Mouse (Mus musculus) limb, embryonic 10.5 days (tissue): ENCODE data around the gene Klhl10. TPM values are rescaled to one million over a fixed set of nuclear protein-coding genes. Genes with fewer than 3 reads are reported as not detected.
A peak's percentile ranks its signal among the peaks of the same experiment; 100 is the strongest.

Experiments
- DNase-seq: peaks from one replicate; pipeline ENCODE4 v3.0.0-alpha.2; 2017; ENCODE audit warnings: low spot score
- H3K27ac ChIP-seq: fragments of 300-500 bp; sonication (generic); 2 replicates; pipeline ENCODE4 v1.5.1; 2016; ENCODE audit warnings: mild to moderate bottlenecking
- H3K27me3 ChIP-seq: fragments of 300-500 bp; sonication (generic); 2 replicates; pipeline ENCODE4 v1.6.1; 2016; ENCODE audit warnings: low read depth, mild to moderate bottlenecking; ENCODE audit not compliant: poor library complexity, severe bottlenecking
- H3K36me3 ChIP-seq: fragments of 300-500 bp; sonication (generic); 2 replicates; pipeline ENCODE4 v1.6.1; 2016; ENCODE audit warnings: mild to moderate bottlenecking, moderate library complexity
- H3K4me1 ChIP-seq: fragments of 300-500 bp; sonication (generic); 2 replicates; pipeline ENCODE4 v1.6.1; 2016
- H3K4me3 ChIP-seq: fragments of 300-500 bp; sonication (generic); 2 replicates; pipeline ENCODE4 v1.5.1; 2016; ENCODE audit warnings: mild to moderate bottlenecking, moderate library complexity
- H3K9me3 ChIP-seq: fragments of 300-500 bp; sonication (generic); replicated peaks from 2 replicates; pipeline ENCODE4 v1.6.1; 2016; ENCODE audit warnings: mild to moderate bottlenecking
- WGBS: fragments of 180-500 bp; shearing (Covaris S2); methylation state at CpG from one replicate; pipeline ENCODE4 v1.1.7; 2016; 5-methylcytosine and 5-hydroxymethylcytosine counted together
- polyA plus RNA-seq: library from polyadenylated mRNA; unstranded; fragments of >200 nt; fragmentation: Nextera tagmentation; extraction: Ambion mirVana; gene quantifications from 2 replicates; pipeline ENCODE4 v1.2.1, GENCODE M21; 2016

Klhl10 gene
- polyA plus RNA-seq, 1 experiment from 2014 or later, result 0.69 TPM

DNA sequence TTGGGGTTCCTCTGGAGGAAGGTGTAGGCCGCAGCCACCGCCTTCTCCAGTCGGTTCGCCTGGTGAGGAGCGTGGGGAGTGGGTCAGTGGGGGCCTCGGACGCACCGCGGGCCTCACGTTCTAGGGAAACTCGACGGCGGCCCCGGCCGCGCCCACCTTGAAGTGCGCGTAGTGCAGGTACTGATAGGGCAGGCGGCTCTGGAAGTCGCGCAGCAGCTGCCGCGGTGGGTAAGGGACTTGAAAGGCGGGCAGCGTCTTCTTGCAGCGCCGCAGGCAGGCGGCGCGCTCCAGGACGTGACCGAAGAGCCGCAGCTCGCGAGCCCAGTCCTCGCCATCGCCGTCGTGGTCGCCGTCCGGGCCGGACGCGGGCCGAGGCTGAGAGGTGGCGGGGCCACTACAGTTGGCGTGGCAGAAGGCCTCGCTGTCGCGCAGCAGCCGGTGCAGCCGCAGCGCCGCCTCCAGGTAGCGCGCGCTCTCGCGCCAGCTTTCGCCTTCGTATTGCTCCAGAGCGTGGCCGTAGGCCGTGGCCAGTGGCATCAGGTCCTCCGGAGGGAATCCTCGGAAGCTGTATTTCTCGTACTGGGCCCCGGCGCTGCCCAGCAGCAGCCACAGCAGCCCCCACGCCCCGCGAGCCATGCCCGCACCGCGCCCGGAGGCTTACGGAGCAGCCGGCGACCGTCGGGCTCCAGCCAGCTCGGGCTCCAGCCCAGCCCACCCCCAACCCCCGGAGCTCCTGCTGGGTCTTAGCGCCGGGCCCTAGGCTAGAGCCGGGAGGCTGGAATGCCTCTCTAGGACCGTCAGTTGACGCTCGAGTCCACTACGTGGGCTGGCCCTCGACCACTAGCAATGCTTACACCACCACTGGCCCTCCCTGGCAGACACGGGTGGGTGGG lies 27.4 kb upstream of the Klhl10 start, which contains the start of gene P3h4:
Gene P3h4, minus strand, starts transcription at position 816 of the 893 bp plus-strand sequence.
- peak; percentile 95 for DNase-seq
- Histone ChIP-seq H3K27me3 (no peaks in the 10 kb centered on the region; the same call in 1 of the 2 replicates), H3K36me3 (peaks cover 39% of the 10 kb centered on the region), H3K4me3 (peak within 1 kb of the TSS; percentile 84), H3K4me1 (peaks cover 65% of the 10 kb centered on the region), H3K27ac (peak within 1 kb of the TSS; percentile 96), H3K9me3 (no peaks in the 10 kb centered on the region)
- 1% methylated on average over 92 of the region's 93 CpGs for WGBS

GRCm38 (mm10) chr11:100414914-100415822 lies 26.5 kb upstream of the Klhl10 start, which contains the start of gene Fkbp10:
Fkbp10 (plus strand) TSS chr11:100415697.
- Histone ChIP-seq H3K4me1 (peaks cover 65% of the 10 kb centered on the region), H3K4me3 (peak within 1 kb of the TSS; percentile 84), H3K36me3 (peaks cover 37% of the 10 kb centered on the region), H3K27ac (peak within 1 kb of the TSS; percentile 96), H3K27me3 (no peaks in the 10 kb centered on the region; the same call in 1 of the 2 replicates), H3K9me3 (no peaks in the 10 kb centered on the region)
- WGBS, result 0% methylated on average over 31 of the region's 31 CpGs
- DNase-seq, result peak; percentile 84

- Histone ChIP-seq H3K27ac (no peak overlapping the region), H3K36me3 (peaks cover 76% of the 10 kb centered on the region), H3K4me3 (no peak overlapping the region), H3K9me3 (no peaks in the 10 kb centered on the region), H3K4me1 (peaks cover 12% of the 10 kb centered on the region), H3K27me3 (no peaks in the 10 kb centered on the region)
- no peak for DNase-seq
- 83% methylated on average over 8 of the region's 8 CpGs for WGBS
Observed at GRCm38 (mm10) chr11:100421537-100421936, 20.2 kb upstream of the Klhl10 start.

DNA sequence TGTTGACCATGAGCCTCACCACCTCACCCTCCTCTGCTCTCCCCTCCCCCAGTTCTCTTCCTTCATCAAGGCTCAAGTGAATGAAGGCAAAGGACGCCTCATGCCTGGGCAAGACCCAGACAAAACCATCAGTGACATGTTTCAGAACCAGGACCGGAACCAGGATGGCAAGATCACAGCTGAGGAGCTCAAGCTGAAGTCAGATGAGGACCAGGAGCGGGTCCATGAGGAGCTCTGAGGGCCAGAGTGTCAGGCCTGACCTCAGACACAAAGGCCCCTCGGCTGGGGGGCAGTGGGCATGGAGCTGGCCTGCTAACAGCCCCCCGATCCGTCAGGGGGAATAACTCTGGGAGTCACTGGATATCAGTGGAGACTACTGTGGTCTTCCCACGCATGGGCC lies 17.9 kb upstream of the Klhl10 start:
- H3K36me3 ChIP-seq, result peaks cover 84% of the 10 kb centered on the region
- no peak for DNase-seq
- 0 out of 2 replicates have a peak, but pooled peaks cover 3% of the 10 kb centered on the region for H3K4me1 ChIP-seq
- H3K9me3 ChIP-seq, result no peaks in the 10 kb centered on the region
- no peaks in the 10 kb centered on the region for H3K27me3 ChIP-seq
- no peak overlapping the region for H3K27ac ChIP-seq
- 91% methylated on average over 7 of the region's 7 CpGs for WGBS
- H3K4me3 ChIP-seq, result no peak overlapping the region

GRCm38 (mm10) chr11:100425851-100426250 lies 15.9 kb upstream of the Klhl10 start:
- DNase-seq, result no peak
- no peak overlapping the region for H3K4me3 ChIP-seq
- peaks cover 88% of the 10 kb centered on the region for H3K36me3 ChIP-seq
- 30% methylated on average over 7 of the region's 7 CpGs for WGBS
- H3K9me3 ChIP-seq, result no peaks in the 10 kb centered on the region
- 0 out of 2 replicates have a peak, but pooled peaks cover 1% of the 10 kb centered on the region for H3K4me1 ChIP-seq
- H3K27me3 ChIP-seq, result no peaks in the 10 kb centered on the region
- H3K27ac ChIP-seq, result no peak overlapping the region

DNA sequence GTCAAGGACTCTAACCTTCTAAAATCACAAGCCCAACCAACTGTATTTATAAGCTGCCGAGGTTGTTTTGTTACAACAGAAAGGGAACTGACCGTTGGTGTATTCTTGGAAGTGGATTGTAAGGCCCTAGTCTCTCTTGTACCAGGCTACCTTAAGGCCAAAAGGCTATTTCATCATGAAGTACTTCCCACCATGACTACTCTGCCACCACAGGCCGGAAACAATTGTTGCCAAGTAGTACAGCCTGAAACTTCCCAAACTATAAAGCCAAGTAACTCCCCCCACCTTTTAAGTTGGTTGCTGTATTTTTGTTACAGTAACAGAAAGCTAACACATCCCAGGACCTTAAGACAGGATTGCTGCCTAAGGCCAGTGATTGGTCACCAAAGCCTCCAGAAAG lies 14.9 kb upstream of the Klhl10 start:
- no peak for DNase-seq
- H3K27me3 ChIP-seq, result no peaks in the 10 kb centered on the region
- H3K36me3 ChIP-seq, result peaks cover 88% of the 10 kb centered on the region
- H3K9me3 ChIP-seq, result no peaks in the 10 kb centered on the region
- no peaks in the 10 kb centered on the region for H3K4me1 ChIP-seq
- WGBS, result 93% methylated on average over 3 of the region's 3 CpGs
- no peak overlapping the region for H3K4me3 ChIP-seq
- H3K27ac ChIP-seq, result no peak overlapping the region

- Histone ChIP-seq H3K4me3 (no peak overlapping the region), H3K36me3 (peaks cover 86% of the 10 kb centered on the region), H3K9me3 (no peaks in the 10 kb centered on the region), H3K4me1 (no peaks in the 10 kb centered on the region), H3K27me3 (no peaks in the 10 kb centered on the region), H3K27ac (no peak overlapping the region)
- DNase-seq, result no peak
- 87% methylated on average over 9 of the region's 9 CpGs for WGBS
Observed at GRCm38 (mm10) chr11:100428612-100429199, 13.0 kb upstream of the Klhl10 start.

GRCm38 (mm10) chr11:100430052-100430451 lies 11.7 kb upstream of the Klhl10 start:
- WGBS, result 95% methylated on average over 7 of the region's 7 CpGs

GRCm38 (mm10) chr11:100432002-100432401 lies 9.7 kb upstream of the Klhl10 start:
- DNase-seq, result no peak
- no peak overlapping the region for H3K27ac ChIP-seq
- peaks cover 90% of the 10 kb centered on the region for H3K36me3 ChIP-seq
- WGBS, result 91% methylated on average over 5 of the region's 5 CpGs
- no peaks in the 10 kb centered on the region for H3K9me3 ChIP-seq
- H3K4me3 ChIP-seq, result no peak overlapping the region
- H3K27me3 ChIP-seq, result no peaks in the 10 kb centered on the region
- H3K4me1 ChIP-seq, result no peaks in the 10 kb centered on the region

More at GRCm38 (mm10) chr11:100430052-100430451, 11.7 kb upstream of the Klhl10 start:
- DNase-seq, result no peak
- no peak overlapping the region for H3K4me3 ChIP-seq
- peaks cover 84% of the 10 kb centered on the region for H3K36me3 ChIP-seq
- no peak overlapping the region for H3K27ac ChIP-seq
- no peaks in the 10 kb centered on the region for H3K27me3 ChIP-seq
- no peaks in the 10 kb centered on the region for H3K4me1 ChIP-seq
- no peaks in the 10 kb centered on the region for H3K9me3 ChIP-seq

DNA sequence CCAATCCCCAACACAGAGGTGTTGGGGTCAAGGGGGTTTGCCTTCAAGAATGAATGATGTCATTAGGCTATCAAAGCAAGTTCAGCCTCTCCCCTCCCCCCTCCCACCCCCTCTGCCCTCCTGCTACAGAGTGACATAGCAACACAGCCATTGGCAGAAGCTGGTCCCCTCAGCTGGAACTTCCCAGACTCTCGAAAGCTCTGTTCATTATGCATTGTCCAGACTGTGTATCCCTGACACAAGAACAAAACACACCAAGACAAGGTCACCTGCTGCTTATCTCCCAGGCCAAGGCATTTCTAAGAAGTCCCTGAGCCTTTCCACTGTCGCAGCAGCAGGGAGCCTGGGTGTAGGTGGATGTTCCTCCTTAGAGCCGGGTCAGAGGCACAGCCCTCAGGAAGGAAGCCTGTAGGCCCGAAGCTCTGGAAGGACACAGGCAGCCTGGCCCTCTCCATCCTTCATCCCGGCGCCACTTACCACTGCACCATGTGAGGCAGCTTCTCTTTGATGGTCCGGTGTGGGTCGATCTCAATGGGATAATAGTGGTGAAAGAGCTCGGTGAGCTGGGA lies 6.0 kb upstream of the Klhl10 start:
- H3K27me3 ChIP-seq, result no peaks in the 10 kb centered on the region
- H3K36me3 ChIP-seq, result peaks cover 86% of the 10 kb centered on the region
- peaks cover 12% of the 10 kb centered on the region for H3K4me1 ChIP-seq
- DNase-seq, result no peak
- H3K27ac ChIP-seq, result no peak overlapping the region
- no peak overlapping the region for H3K4me3 ChIP-seq
- H3K9me3 ChIP-seq, result no peaks in the 10 kb centered on the region
- 84% methylated on average over 9 of the region's 9 CpGs for WGBS

DNA sequence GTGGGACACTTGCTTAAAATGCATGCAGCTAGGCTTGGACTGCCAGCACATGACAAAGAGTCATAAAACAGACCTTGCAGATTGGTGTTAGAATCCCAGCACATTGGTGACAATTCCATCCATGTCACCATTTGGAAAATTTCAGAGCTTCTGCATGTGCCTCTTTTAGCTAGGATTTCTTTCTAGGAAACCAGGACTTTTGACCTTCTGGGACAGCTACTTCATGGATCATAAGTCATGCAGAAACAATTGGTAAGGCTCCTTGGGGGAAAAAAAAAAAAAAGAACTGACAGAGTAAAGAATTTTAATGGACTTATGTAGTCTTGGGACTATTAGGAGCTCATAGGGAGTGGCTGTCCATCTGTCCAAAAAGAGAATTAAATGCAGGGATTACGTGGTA lies 3.8 kb upstream of the Klhl10 start:
- Histone ChIP-seq H3K4me3 (no peak overlapping the region), H3K27ac (no peak overlapping the region), H3K9me3 (no peaks in the 10 kb centered on the region), H3K4me1 (peaks cover 24% of the 10 kb centered on the region), H3K27me3 (no peaks in the 10 kb centered on the region), H3K36me3 (peaks cover 66% of the 10 kb centered on the region)
- DNase-seq, result no peak
- 96% methylated on average over 1 of the region's 1 CpGs for WGBS
